Mouse (Mus musculus) common myeloid progenitor, adult 5-6 weeks (primary cell): ENCODE data around the gene Ccnt1. TPM values are rescaled to one million over a fixed set of nuclear protein-coding genes. Genes with fewer than 3 reads are reported as not detected.
A peak's percentile ranks its signal among the peaks of the same experiment; 100 is the strongest.
"Not testable (repeated sequence)": the region's sequence is repeated elsewhere in the genome, so short reads cannot be mapped to it uniquely, and the experiment has no call there.

Source experiments
- ATAC-seq: replicated peaks from 2 replicates; pipeline ENCODE4 v1.8.0; 2016; ENCODE audit warnings: low read depth, mild to moderate bottlenecking, moderate TSS enrichment, inconsistent platforms; ENCODE audit not compliant: poor library complexity, severe bottlenecking
- total RNA-seq: library from RNA; stranded (forward); fragments of 200-1000, 187-1606 nt; gene quantifications from 2 replicates; pipeline ENCODE4 v1.2.3, GENCODE M21; 2017

The Ccnt1 gene
- total RNA-seq, 1 experiment from 2014 or later = 74.4 TPM

DNA sequence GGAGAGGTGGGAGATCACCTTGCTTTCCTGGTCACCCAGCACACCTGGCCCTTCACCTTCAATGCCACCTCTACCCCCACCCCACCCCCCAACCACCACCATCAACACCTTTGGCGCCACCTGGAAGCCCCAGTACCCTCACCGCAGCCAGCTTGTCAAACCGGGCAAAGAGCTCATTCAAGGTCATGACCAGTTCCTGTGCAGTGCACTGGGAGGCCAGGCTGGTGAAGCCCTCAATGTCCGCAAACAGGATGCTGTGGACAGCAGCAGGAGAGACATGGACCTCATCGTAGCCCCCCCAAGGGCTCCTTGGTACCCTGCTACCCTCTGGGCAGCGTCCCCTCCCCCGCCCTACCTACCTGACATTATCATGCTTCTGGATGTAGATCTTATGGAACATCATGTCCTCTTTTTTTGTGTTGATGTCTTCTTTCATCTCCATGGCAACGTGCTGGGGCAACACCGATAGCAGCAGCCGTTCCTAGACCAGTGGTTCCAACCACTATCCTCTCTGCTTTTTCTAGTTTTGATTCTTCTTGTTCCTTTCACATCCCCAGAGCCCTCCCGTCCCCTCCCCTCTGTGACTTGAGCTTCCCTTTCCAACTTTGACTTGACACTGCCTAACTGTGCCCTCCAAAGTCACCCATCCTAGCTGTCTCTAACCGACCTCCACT lies 29.4 kb upstream of the Ccnt1 start:
- no peak for ATAC-seq

- ATAC-seq = no peak
These were observed 25.9 kb upstream of the Ccnt1 start for GRCm38 (mm10) chr15:98596609-98597008.

GRCm38 (mm10) chr15:98595049-98595448 lies 24.3 kb upstream of the Ccnt1 start:
- ATAC-seq = no peak

GRCm38 (mm10) chr15:98594193-98594592 lies 23.5 kb upstream of the Ccnt1 start:
- no peak for ATAC-seq

DNA sequence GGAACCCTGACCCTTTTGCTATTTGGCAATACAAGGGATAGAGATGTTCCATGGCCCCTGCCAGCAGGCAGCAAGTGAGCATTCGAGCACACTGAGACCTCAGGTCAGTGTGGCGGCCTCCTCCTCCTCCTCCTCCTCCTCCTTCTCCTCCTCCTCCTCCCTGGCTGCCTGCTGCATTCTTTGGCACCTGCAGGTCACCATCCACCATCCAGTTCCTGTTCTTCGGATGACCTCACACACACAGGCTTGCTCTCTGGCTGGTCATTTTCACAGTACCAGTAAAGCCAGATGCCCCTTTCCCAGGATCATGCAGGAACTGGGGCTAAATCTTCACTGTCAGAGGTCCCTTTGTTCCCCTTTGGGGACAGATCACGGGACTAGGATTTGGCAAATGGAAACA lies 20.7 kb upstream of the Ccnt1 start:
- ATAC-seq = no peak

DNA sequence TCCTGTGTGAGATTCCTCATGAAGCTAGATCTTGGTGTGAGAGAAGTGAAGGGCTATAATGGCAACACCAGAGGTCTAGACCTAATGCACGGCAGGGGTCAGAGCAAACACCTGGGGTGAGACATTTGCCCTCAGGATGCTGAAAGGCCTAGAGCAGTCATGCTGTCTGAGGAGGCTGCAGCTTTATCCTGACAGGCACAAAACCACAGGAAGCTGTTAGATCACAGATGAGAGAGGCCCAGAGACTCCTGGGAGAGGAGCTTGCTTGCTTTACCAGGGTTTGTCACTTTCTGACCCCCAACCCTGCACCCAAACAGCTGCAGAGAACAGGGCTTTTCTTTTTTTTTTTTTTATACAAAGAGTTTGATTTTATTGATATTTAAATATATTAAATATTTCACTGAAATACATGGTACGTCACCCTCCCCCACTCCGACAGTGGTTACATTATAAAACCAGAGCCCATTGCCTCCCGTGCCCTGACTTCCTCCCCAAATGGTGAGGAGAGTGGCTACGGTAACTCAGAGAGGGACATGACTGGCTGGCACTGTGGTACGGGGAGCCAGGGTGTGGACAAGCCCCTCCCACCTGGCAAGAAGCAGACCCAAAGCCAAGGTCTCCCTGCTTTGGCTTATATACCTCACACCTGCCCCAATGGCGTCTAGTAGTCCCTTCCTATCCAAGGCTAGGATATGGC lies 19.1 kb upstream of the Ccnt1 start:
- peak; percentile 59 for ATAC-seq

GRCm38 (mm10) chr15:98587751-98588150 lies 17.0 kb upstream of the Ccnt1 start:
- ATAC-seq = no peak

GRCm38 (mm10) chr15:98586141-98586540 lies 15.4 kb upstream of the Ccnt1 start:
- ATAC-seq = not testable (repeated sequence)

DNA sequence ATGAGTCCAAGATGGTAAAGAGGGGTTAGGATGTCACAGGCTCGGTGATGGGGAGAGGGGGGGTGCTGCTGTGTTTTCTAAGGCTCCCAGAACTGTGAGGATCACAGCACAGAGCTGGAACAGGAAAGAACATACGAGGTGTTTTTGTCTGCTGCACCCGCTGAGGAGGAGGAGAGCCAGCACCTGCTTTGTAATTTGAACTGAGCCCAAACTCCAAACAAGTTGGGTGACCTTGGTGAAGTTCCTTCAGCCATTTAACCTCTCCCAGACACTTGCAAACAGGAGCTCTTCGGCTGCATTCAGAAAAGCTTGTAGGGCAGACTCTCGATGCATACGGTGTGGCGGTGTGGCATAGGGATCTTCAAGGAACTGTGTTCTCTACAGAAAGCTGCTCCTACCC lies 14.7 kb upstream of the Ccnt1 start:
- ATAC-seq = no peak

DNA sequence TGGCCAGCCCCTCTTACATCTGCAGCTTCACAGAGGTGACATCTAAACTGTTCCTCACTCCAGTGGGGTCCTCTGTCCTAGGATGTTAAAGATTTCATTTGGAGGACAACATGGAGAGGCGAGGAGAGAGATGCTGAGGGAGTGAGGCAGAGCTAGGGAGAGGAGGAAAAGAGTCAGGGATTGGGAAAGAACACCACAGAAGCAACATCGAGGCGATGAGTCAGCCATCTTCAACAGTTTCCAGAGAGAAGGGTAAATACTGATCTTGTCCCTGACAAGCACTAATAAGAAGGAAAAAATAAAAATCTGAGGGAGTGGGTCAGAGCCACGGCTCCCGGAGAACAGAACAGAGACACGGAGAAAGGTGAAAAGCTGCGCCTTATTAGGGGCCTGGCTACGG lies 12.3 kb upstream of the Ccnt1 start:
- ATAC-seq = no peak

DNA sequence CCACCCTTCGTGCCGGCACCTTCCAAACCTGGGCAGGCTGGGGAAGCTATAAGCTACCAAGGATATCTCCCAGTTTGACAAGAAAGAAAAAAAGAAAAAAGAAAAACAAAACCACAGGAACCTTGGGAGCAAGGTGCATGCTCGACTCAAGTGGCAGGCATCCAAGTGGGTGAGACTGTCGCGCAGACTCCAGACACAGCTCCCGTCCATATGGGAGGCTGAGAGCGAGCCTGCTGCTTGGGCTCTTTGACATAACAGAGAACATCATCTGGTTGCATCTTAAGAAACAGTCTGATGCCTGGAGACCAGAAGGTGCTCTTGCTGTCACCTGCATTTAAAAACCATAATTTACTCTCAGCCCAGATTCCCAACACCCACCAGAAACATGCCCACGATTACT lies 11.7 kb upstream of the Ccnt1 start:
- ATAC-seq = no peak

- ATAC-seq = peak; percentile 99
These were observed 9.2 kb upstream of the Ccnt1 start for GRCm38 (mm10) chr15:98579795-98580464.

DNA sequence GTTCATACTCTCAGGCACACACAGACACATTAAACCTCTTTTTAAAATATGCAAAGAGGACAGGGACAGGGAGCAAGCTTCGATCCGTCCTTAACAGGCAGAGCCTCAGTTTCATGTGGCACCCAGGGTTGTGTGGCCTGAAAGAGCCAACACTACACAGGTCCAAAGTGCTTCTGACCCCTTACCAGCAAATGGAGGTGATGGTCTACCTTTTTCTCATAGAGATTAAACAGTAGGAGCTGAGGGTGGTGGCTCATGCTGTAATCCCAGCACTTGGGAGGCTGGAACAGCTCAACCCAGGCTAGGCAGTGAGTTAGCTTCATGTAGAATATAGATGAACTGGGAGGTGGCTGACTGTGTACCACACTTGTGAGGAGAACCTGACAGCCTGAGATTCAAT lies 8.6 kb upstream of the Ccnt1 start:
- no peak for ATAC-seq

- no peak for ATAC-seq
These were observed 2.6 kb upstream of the Ccnt1 start for GRCm38 (mm10) chr15:98573293-98573692.

GRCm38 (mm10) chr15:98569795-98570365 lies 843 bp downstream of the Ccnt1 start:
- ATAC-seq = no peak

DNA sequence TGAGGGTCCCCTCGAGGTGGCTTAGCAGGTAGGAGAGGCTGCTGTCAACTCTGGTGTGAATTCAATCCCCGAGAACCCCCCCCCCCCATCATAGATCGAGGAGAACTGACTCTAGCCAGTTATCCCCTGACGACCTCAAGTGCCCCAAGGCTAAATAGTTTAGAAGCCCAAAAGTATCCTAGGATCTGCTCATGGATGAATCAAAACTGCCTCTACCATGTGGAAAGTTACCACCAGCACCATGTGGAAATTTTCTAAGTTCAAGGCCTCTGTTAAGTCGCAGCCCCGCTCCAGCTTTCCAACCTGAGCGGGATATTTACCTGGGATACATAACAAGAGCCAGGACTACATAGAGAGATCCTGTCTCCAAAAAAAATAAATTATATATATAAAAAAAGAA lies 1.5 kb downstream of the Ccnt1 start:
- no peak for ATAC-seq

GRCm38 (mm10) chr15:98568256-98569033 lies 2.3 kb downstream of the Ccnt1 start:
- no peak for ATAC-seq

GRCm38 (mm10) chr15:98567278-98568134 lies 3.2 kb downstream of the Ccnt1 start:
- peak; percentile 92 for ATAC-seq

DNA sequence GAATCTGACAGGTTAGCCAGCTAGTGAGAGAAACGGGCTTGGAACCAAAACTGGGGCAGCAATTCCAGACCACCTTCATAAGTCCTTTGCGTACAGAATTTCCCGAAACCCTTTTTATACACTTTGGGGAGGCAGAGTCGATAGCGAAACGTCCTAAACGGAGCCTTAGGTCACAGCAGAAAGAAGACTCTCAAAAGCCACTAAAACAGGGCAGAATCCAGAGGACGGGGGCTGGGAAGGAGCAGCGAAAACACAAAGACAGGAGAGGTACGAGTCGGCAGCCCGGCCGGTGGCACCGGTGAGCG lies 3.8 kb downstream of the Ccnt1 start:
- no peak for ATAC-seq

DNA sequence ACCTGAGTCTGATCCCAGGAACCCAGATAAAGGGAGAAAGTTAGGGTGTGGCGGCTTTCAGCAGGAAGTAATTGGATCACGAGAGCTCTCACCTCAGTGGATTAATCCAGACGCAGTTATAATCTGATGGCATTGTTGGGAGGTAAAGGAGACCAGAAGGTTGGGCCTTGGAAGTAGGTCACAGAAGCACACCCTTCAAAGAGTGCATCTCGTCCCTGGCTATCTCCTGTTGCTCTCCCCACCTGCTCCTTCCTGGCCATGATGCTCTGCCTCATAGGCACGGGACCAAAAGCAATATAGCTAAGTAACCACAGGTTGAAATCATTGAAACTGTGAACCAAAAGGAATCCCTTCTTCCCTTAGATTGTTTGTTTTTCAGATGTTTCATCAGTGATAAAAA lies 13.5 kb downstream of the Ccnt1 start:
- ATAC-seq = no peak
